ENCODE assay signal across 33 mouse cellular contexts in genomic region chr1:86048744-86049143, GRCm38 (mm10). TPM values are rescaled to one million over a fixed set of nuclear protein-coding genes. Genes with fewer than 3 reads are reported as not detected.
"Had no signal": no experiment of that assay in that cellular context is flagged by ENCODE, and none has a peak within 500 bp of the region (broad histone marks: within the 10 kb centered on the region; RNA-seq: fewer than 3 reads in every experiment).

No protein-coding gene starts in this region.

- H3K27ac ChIP-seq: forebrain, embryonic 15.5 days; heart, adult 2 months; heart, embryonic 13.5 days; heart, embryonic 15.5 days; hindbrain, embryonic 13.5 days; hindbrain, embryonic 15.5 days; hindbrain, postnatal 0 days; kidney, embryonic 15.5 days; kidney, postnatal 0 days; limb, embryonic 13.5 days had no signal

- H3K4me2 ChIP-seq: forebrain, embryonic 15.5 days; heart, embryonic 11.5 days; heart, embryonic 13.5 days; heart, embryonic 15.5 days; hindbrain, embryonic 13.5 days; kidney, embryonic 15.5 days; limb, embryonic 13.5 days had no signal

- ATAC-seq: forebrain, embryonic 15.5 days; forebrain, postnatal 0 days; hindbrain, postnatal 0 days; intestine, embryonic 16.5 days had no signal

- H3K4me3 ChIP-seq: forebrain, embryonic 15.5 days; heart, adult 2 months; heart, embryonic 13.5 days; heart, embryonic 15.5 days; hindbrain, embryonic 13.5 days; hindbrain, embryonic 15.5 days; kidney, embryonic 15.5 days; limb, embryonic 13.5 days had no signal

- H3K36me3 ChIP-seq: forebrain, embryonic 15.5 days; heart, embryonic 13.5 days; heart, embryonic 15.5 days; hindbrain, embryonic 13.5 days; hindbrain, embryonic 15.5 days; kidney, embryonic 15.5 days; limb, embryonic 13.5 days had no signal

- H3K9ac ChIP-seq: forebrain, embryonic 15.5 days; forebrain, postnatal 0 days; heart, embryonic 13.5 days; heart, embryonic 15.5 days; hindbrain, embryonic 13.5 days; hindbrain, embryonic 15.5 days; kidney, embryonic 15.5 days; limb, embryonic 13.5 days had no signal

- H3K9me3 ChIP-seq: forebrain, embryonic 15.5 days; heart, embryonic 13.5 days; heart, embryonic 15.5 days; hindbrain, embryonic 13.5 days; hindbrain, embryonic 15.5 days; kidney, embryonic 15.5 days; limb, embryonic 13.5 days had no signal

- DNase-seq: forebrain, postnatal 0 days; gastrocnemius, postnatal 14 days; gastrocnemius, postnatal 36 days; heart, adult 11 months; heart, adult 2 months; heart, postnatal 14 days; heart, postnatal 36 days; kidney, adult 11 months; kidney, adult 2 months; kidney, adult 9 months; kidney, postnatal 14 days; kidney, postnatal 36 days; layer of hippocampus, postnatal 36 days; left cerebral cortex, postnatal 4 days had no signal

RNA-seq across cellular contexts. Expression of gene 2810459M11Rik, which starts 3.1 kb away (rescaled TPM):
- total RNA-seq: gastrocnemius, adult 18-20 months; gastrocnemius, adult 8-10 months; gastrocnemius, postnatal 36 days; heart, adult 2 months; heart, postnatal 14 days; heart, postnatal 36 days; hematopoietic stem cell, adult 5-6 weeks had no signal
- polyA plus RNA-seq: heart, postnatal 0 days had no signal

RNA-seq across cellular contexts. Expression of gene Spata3, which starts 32.1 kb away (rescaled TPM):
- total RNA-seq: forebrain, postnatal 0 days; gastrocnemius, adult 18-20 months; gastrocnemius, adult 8-10 months; gastrocnemius, postnatal 14 days; gastrocnemius, postnatal 36 days; heart, adult 2 months; heart, postnatal 14 days; heart, postnatal 36 days; hematopoietic stem cell, adult 5-6 weeks had no signal
- polyA plus RNA-seq: heart, embryonic 11.5 days; heart, embryonic 13.5 days; heart, embryonic 15.5 days; heart, postnatal 0 days; hindbrain, embryonic 11.5 days; intestine, embryonic 14.5 days; intestine, embryonic 16.5 days; kidney, embryonic 15.5 days; large intestine, adult 2 months; limb, embryonic 11.5 days; limb, embryonic 13.5 days had no signal
